Mouse (Mus musculus): ENCODE data around the gene Lcorl. TPM values are rescaled to one million over a fixed set of nuclear protein-coding genes. Genes with fewer than 3 reads are reported as not detected.

Gene Lcorl
- total RNA-seq (2023) = 26.3 and 39.0 TPM in 2 replicates

DNA sequence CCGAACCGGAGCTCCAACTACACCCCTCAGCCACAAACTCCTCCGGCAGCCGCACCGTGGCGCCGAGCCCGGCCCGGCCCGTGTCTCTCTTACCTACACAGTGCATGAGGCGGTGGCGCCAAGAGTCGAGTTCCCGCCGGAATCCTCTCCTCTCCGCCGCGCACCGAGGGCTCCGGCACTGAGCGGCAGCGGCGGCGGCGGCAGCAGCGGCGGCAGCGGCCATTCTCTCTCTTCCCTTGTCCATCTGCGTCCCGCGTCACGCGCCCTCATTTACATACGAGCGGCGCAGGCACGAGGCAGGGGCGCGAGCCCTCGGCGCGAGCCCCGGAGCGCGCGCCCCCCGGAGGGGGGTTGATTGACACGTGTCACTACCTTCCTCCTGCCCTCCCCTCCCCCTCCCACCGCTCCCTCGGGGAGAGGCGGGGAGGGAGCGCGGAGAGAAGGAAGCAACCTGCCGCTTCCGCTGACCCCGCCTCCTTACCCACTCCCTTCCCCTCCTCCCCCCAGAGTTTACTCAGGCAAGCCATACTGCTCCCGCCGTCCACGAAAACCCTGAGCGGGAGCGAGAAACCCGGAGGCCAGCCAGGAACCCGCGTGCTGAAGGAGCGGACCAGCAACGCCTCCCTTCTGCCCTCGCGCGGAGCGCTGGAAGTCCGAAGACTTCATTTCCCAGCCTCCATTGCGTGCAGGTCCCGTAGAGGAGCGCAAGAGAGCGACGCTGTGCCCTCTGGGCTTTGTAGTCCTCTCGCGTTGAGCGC, at the start of gene Lcorl:
TSS of gene Lcorl (minus strand) at position 362 of the 758 bp plus-strand sequence.

GRCm38 (mm10) chr5:45669598-45670279, 187.7 kb downstream of the Lcorl start, which contains the start of gene Ncapg:
Ncapg (plus strand) TSS chr5:45669919.

Other genes with a start within 250 kb of the Lcorl start
- not detected in 2 replicates for gene Fam184b, start 218.0 kb downstream of the Lcorl start, total RNA-seq (2023)
- 29.7 and 33.7 TPM in 2 replicates for gene Ncapg, start 187.7 kb downstream of the Lcorl start, total RNA-seq (2023)

All from neutrophil, adult 65 days (primary cell).